Mouse (Mus musculus) CH12.LX (cell line): Measurements from ENCODE around the gene Ccdc122. TPM values are rescaled to one million over a fixed set of nuclear protein-coding genes. Genes with fewer than 3 reads are reported as not detected.

Source experiments
- DNase-seq: peaks from one replicate; pipeline ENCODE4 v3.0.0-alpha.2; 2013; ENCODE audit errors: extremely low read depth
- H3K27ac ChIP-seq: 2 replicates; pipeline ENCODE4 v1.5.1; 2012; ENCODE audit warnings: low read depth, mild to moderate bottlenecking, control low read depth, moderate library complexity; ENCODE audit not compliant: insufficient read depth
- H3K27me3 ChIP-seq: replicated peaks from 2 replicates; pipeline ENCODE3; 2012; ENCODE audit warnings: inconsistent platforms
- H3K36me3 ChIP-seq, 2 experiments: replicated peaks in 1 of 2; 2 replicates each; pipeline versions ENCODE3 to v1.6.1; 2012; ENCODE audit warnings: inconsistent platforms in 1 of 2, low read length in 1 of 2, mild to moderate bottlenecking in 1 of 2, mixed read lengths in 1 of 2, moderate library complexity in 1 of 2; ENCODE audit not compliant: control insufficient read depth in 1 of 2, insufficient read depth in 1 of 2
- H3K4me1 ChIP-seq, 2 experiments: 2 replicates each; pipeline ENCODE4 v1.6.1; 2012; ENCODE audit warnings: inconsistent platforms in 1 of 2, moderate library complexity in 1 of 2; ENCODE audit not compliant: insufficient read depth in 2 of 2, control insufficient read depth in 1 of 2
- H3K4me2 ChIP-seq: 2 replicates; pipeline ENCODE4 v1.6.1; 2012; ENCODE audit warnings: low read depth, mild to moderate bottlenecking, control low read depth; ENCODE audit not compliant: poor library complexity, insufficient read depth, severe bottlenecking
- H3K4me3 ChIP-seq, 3 experiments: fragments of 150-350 bp in 1 of 3; sonication (generic) in 1 of 3; replicated peaks in 1 of 3; 2 replicates each; pipeline versions ENCODE3 to v1.5.1; 2011 to 2012; ENCODE audit warnings: low read depth in 2 of 3, low read length in 2 of 3, mild to moderate bottlenecking in 2 of 3, moderate library complexity in 2 of 3, control low read depth in 1 of 3, improper control_type of control experiment in 1 of 3, inconsistent platforms in 1 of 3, mixed read lengths in 1 of 3; ENCODE audit not compliant: poor library complexity in 1 of 3
- H3K79me2 ChIP-seq: replicated peaks from 2 replicates; pipeline ENCODE4 v1.6.1; 2012; ENCODE audit warnings: mild to moderate bottlenecking, moderate library complexity; ENCODE audit not compliant: control insufficient read depth, poor library complexity, insufficient read depth, severe bottlenecking; ENCODE audit errors: extremely low read depth
- H3K9ac ChIP-seq: 2 replicates; pipeline ENCODE4 v1.6.1; 2012; ENCODE audit warnings: low read depth, mild to moderate bottlenecking, control low read depth, moderate library complexity; ENCODE audit not compliant: insufficient read depth
- H3K9me3 ChIP-seq: replicated peaks from 2 replicates; pipeline ENCODE3; 2012; ENCODE audit warnings: low read length, inconsistent platforms, mixed read lengths
- BHLHE40 ChIP-seq: IDR thresholded peaks from 2 replicates; pipeline ENCODE4 v1.6.1; 2011; ENCODE audit warnings: mild to moderate bottlenecking, low read depth, low read length, improper control_type of control experiment
- CHD1 ChIP-seq: IDR thresholded peaks from 2 replicates; pipeline ENCODE4 v1.6.1; 2012; ENCODE audit warnings: low read depth, low read length, improper control_type of control experiment, inconsistent platforms
- CHD2 ChIP-seq: IDR thresholded peaks from 2 replicates; pipeline ENCODE4 v1.6.1; 2011; ENCODE audit warnings: low read length, improper control_type of control experiment
- CTCF ChIP-seq, 2 experiments: IDR thresholded peaks in 1 of 2; conservative IDR thresholded peaks in 1 of 2; 2 replicates each; pipeline ENCODE4 v1.5.1; 2011 to 2012; ENCODE audit warnings: low read depth in 2 of 2, low read length in 2 of 2, improper control_type of control experiment in 1 of 2, inconsistent platforms in 1 of 2, mild to moderate bottlenecking in 1 of 2, moderate library complexity in 1 of 2
- E2F4 ChIP-seq: IDR thresholded peaks from 2 replicates; pipeline ENCODE4 v1.6.1; 2011; ENCODE audit warnings: low read depth, low read length, improper control_type of control experiment; ENCODE audit not compliant: insufficient replicate concordance
- ELF1 ChIP-seq: IDR thresholded peaks from 2 replicates; pipeline ENCODE4 v1.6.1; 2014; ENCODE audit warnings: low read depth, mild to moderate bottlenecking, inconsistent platforms, low read length, improper control_type of control experiment
- EP300 ChIP-seq: IDR thresholded peaks from 2 replicates; pipeline ENCODE4 v1.6.1; 2011; ENCODE audit warnings: low read length, improper control_type of control experiment
- ETS1 ChIP-seq: conservative IDR thresholded peaks from 2 replicates; pipeline ENCODE4 v1.6.1; 2012; ENCODE audit warnings: low read depth, mild to moderate bottlenecking, inconsistent platforms, low read length, improper control_type of control experiment, moderate library complexity
- GABPA ChIP-seq: IDR thresholded peaks from 2 replicates; pipeline ENCODE4 v1.6.1; 2012; ENCODE audit warnings: low read depth, low read length, improper control_type of control experiment, inconsistent platforms; ENCODE audit not compliant: insufficient replicate concordance
- HCFC1 ChIP-seq: IDR thresholded peaks from 2 replicates; pipeline ENCODE4 v1.6.1; 2012; ENCODE audit warnings: low read depth, mild to moderate bottlenecking, inconsistent platforms, low read length, improper control_type of control experiment
- IRF4 ChIP-seq: IDR thresholded peaks from 2 replicates; pipeline ENCODE4 v1.6.1; 2014; ENCODE audit warnings: low read depth, mild to moderate bottlenecking, inconsistent platforms, low read length, improper control_type of control experiment
- JUN ChIP-seq: IDR thresholded peaks from 2 replicates; pipeline ENCODE4 v1.6.1; 2011; ENCODE audit warnings: low read depth, mild to moderate bottlenecking, low read length, improper control_type of control experiment, moderate library complexity; ENCODE audit not compliant: insufficient read depth
- JUND ChIP-seq: conservative IDR thresholded peaks from 2 replicates; pipeline ENCODE4 v1.6.1; 2011; ENCODE audit warnings: low read depth, low read length, improper control_type of control experiment
- KAT2A ChIP-seq: IDR thresholded peaks from 2 replicates; pipeline ENCODE4 v1.6.1; 2012; ENCODE audit warnings: low read length, improper control_type of control experiment, inconsistent platforms; ENCODE audit not compliant: insufficient replicate concordance
- MAFK ChIP-seq: IDR thresholded peaks from 2 replicates; pipeline ENCODE4 v1.6.1; 2011; ENCODE audit warnings: low read length, improper control_type of control experiment; ENCODE audit not compliant: insufficient replicate concordance
- MAX ChIP-seq: IDR thresholded peaks from 2 replicates; pipeline ENCODE4 v1.6.1; 2011; ENCODE audit warnings: low read length, improper control_type of control experiment
- MAZ ChIP-seq: IDR thresholded peaks from 2 replicates; pipeline ENCODE4 v1.6.1; 2012; ENCODE audit warnings: low read depth, mild to moderate bottlenecking, inconsistent platforms, low read length, improper control_type of control experiment, moderate library complexity
- MEF2A ChIP-seq: IDR thresholded peaks from 2 replicates; pipeline ENCODE4 v1.6.1; 2014; ENCODE audit warnings: low read depth, mild to moderate bottlenecking, inconsistent platforms, low read length, improper control_type of control experiment, borderline replicate concordance
- MXI1 ChIP-seq: IDR thresholded peaks from 2 replicates; pipeline ENCODE4 v1.6.1; 2011; ENCODE audit warnings: mild to moderate bottlenecking, low read depth, low read length, improper control_type of control experiment
- MYC ChIP-seq: IDR thresholded peaks from 2 replicates; pipeline ENCODE4 v1.6.1; 2011; ENCODE audit warnings: low read depth, mild to moderate bottlenecking, improper control_type of control experiment, low read length
- NELFE ChIP-seq: IDR thresholded peaks from 2 replicates; pipeline ENCODE4 v1.6.1; 2011; ENCODE audit warnings: low read depth, low read length, improper control_type of control experiment
- NRF1 ChIP-seq: IDR thresholded peaks from 2 replicates; pipeline ENCODE4 v1.6.1; 2014; ENCODE audit warnings: low read depth, mild to moderate bottlenecking, inconsistent platforms, low read length, improper control_type of control experiment, moderate library complexity
- PAX5 ChIP-seq: IDR thresholded peaks from 2 replicates; pipeline ENCODE4 v1.6.1; 2012; ENCODE audit warnings: low read length, inconsistent platforms, mixed read lengths
- POLR2A ChIP-seq: IDR thresholded peaks from 2 replicates; pipeline ENCODE4 v1.6.1; 2011; ENCODE audit warnings: low read depth, mild to moderate bottlenecking, improper control_type of control experiment, low read length
- POLR2AphosphoS2 ChIP-seq: IDR thresholded peaks from 2 replicates; pipeline ENCODE4 v1.6.1; 2011; ENCODE audit warnings: low read depth, low read length, improper control_type of control experiment
- RAD21 ChIP-seq: IDR thresholded peaks from 2 replicates; pipeline ENCODE4 v1.6.1; 2011; ENCODE audit warnings: low read depth, mild to moderate bottlenecking, low read length, improper control_type of control experiment, moderate library complexity
- RCOR1 ChIP-seq: conservative IDR thresholded peaks from 2 replicates; pipeline ENCODE4 v1.6.1; 2012; ENCODE audit warnings: low read depth, mild to moderate bottlenecking, inconsistent platforms, low read length, improper control_type of control experiment
- SIN3A ChIP-seq: IDR thresholded peaks from 2 replicates; pipeline ENCODE4 v1.6.1; 2012; ENCODE audit warnings: low read length, improper control_type of control experiment, inconsistent platforms
- SMC3 ChIP-seq: IDR thresholded peaks from 2 replicates; pipeline ENCODE4 v1.6.1; 2011; ENCODE audit warnings: low read depth, low read length, improper control_type of control experiment
- TBP ChIP-seq: conservative IDR thresholded peaks from 2 replicates; pipeline ENCODE4 v1.6.1; 2011; ENCODE audit warnings: low read depth, low read length, improper control_type of control experiment
- TCF12 ChIP-seq: IDR thresholded peaks from 2 replicates; pipeline ENCODE4 v1.6.1; 2014; ENCODE audit warnings: low read depth, mild to moderate bottlenecking, inconsistent platforms, low read length, improper control_type of control experiment
- UBTF ChIP-seq: IDR thresholded peaks from 2 replicates; pipeline ENCODE4 v1.6.1; 2012; ENCODE audit warnings: low read depth, mild to moderate bottlenecking, inconsistent platforms, low read length, improper control_type of control experiment, moderate library complexity
- USF1 ChIP-seq: IDR thresholded peaks from 2 replicates; pipeline ENCODE4 v1.6.1; 2014; ENCODE audit warnings: low read depth, mild to moderate bottlenecking, inconsistent platforms, low read length, improper control_type of control experiment
- USF2 ChIP-seq: conservative IDR thresholded peaks from 2 replicates; pipeline ENCODE4 v1.6.1; 2011; ENCODE audit warnings: low read depth, low read length, improper control_type of control experiment
- ZC3H11A ChIP-seq: IDR thresholded peaks from 2 replicates; pipeline ENCODE4 v1.6.1; 2012; ENCODE audit warnings: low read depth, mild to moderate bottlenecking, inconsistent platforms, low read length, improper control_type of control experiment
- ZKSCAN1 ChIP-seq: IDR thresholded peaks from 2 replicates; pipeline ENCODE4 v1.6.1; 2012; ENCODE audit warnings: low read depth, inconsistent platforms, low read length, improper control_type of control experiment, borderline replicate concordance
- ZMIZ1 ChIP-seq: IDR thresholded peaks from 2 replicates; pipeline ENCODE4 v1.6.1; 2012; ENCODE audit warnings: low read depth, mild to moderate bottlenecking, inconsistent platforms, low read length, improper control_type of control experiment
- ZNF384 ChIP-seq: IDR thresholded peaks from 2 replicates; pipeline ENCODE4 v1.6.1; 2012; ENCODE audit warnings: low read depth, low read length, improper control_type of control experiment, inconsistent platforms
- dilution Hi-C: fragments of 300-500 bp; cut with MboI; formaldehyde crosslinking; loops from 2 replicates; pipeline ENCODE4 v1.14.3; 2020; ENCODE audit warnings: low sequenced_read_pairs; ENCODE audit not compliant: extremely low pct_unique_long_range_greater_than_20kb, extremely low pct_ligation_motif_present
- in situ Hi-C: fragments of 300-500 bp; cut with MboI; formaldehyde crosslinking; loops from 3 replicates; pipeline ENCODE4 v1.14.3; 2019; ENCODE audit warnings: low sequenced_read_pairs, low pct_ligation_motif_present, low pct_unique_long_range_greater_than_20kb, mixed read lengths
- polyA plus RNA-seq: library from polyadenylated mRNA; unstranded; fragments of >175 nt; gene quantifications from 2 replicates; pipeline ENCODE4 v1.2.1, GENCODE M21; 2012; ENCODE audit warnings: low read depth; ENCODE audit not compliant: insufficient read length
- total RNA-seq, 2 experiments: library from RNA; depleted of rRNA; stranded (reverse); fragments of 300-350 nt in 1 of 2; fragments of >200 nt in 1 of 2; gene quantifications; 2 replicates each; pipeline ENCODE4 v1.2.3; 2012 to 2014

Gene Ccdc122
- total and polyA plus RNA-seq, 3 experiments = 4.7 to 21.8 (median 11.6) TPM

DNA sequence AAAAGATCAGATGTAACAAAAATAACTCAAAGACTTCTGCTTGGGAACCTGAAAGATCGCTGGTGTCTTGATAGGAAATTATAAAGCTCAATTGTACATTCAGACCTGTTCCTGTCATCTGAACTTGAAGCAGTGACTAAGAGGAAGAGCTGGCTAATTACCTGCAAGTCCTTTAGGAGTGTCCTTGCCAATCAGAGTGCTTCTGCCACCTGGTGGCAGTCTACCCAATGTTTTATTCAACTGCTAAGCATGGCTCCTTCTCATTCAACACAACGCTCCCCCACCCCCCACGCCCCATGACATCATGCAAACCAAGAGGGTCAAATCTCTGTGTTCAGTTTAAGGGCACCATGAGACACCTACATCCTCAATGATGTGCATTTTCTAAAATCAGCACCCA lies 28.3 kb upstream of the Ccdc122 start:
- no peaks in the 10 kb centered on the region for H3K27me3 ChIP-seq

GRCm38 (mm10) chr14:77011804-77012203 lies 24.8 kb upstream of the Ccdc122 start:
- H3K36me3 ChIP-seq = no peaks in the 10 kb centered on the region
- dilution Hi-C loops (loop anchor here (25.0 kb wide), 1 partner anchor 525 kb away; no protein-coding TSS in a partner anchor), in situ Hi-C loops (loop anchor here (25.0 kb wide), 2 partner anchors 850 to 1125 kb away; no protein-coding TSS in a partner anchor)
- H3K4me3 ChIP-seq = no peak overlapping the region
- H3K79me2 ChIP-seq = no peaks in the 10 kb centered on the region
- H3K27me3 ChIP-seq = no peaks in the 10 kb centered on the region
- H3K4me2 ChIP-seq = no peak overlapping the region
- peak; percentile 55 for DNase-seq
- H3K4me1 ChIP-seq = 0 out of 4 replicates have a peak, but pooled peaks cover 0 to 4% of the 10 kb centered on the region in 2 experiments
- no peak overlapping the region for H3K27ac ChIP-seq
- TF ChIP-seq ZC3H11A (peak; percentile 25; the same call in 1 of the 2 replicates), IRF4 (peak; percentile 18; the same call in 1 of the 2 replicates), RAD21 (peak; percentile 87), USF2 (no peak), CTCF (conservative IDR thresholded peaks at IDR 0.05 in 1 of 2, IDR thresholded peaks at IDR 0.05 in 1 of 2; ENCODE audit: low read depth in 2 of 2, low read length in 2 of 2) (peak; percentile 73 to 83), PAX5 (no peak), CHD2 (no peak), CHD1 (no peak), SMC3 (peak; percentile 65), BHLHE40 (no peak)
- TF ChIP-seq, all 38 proteins: peak for 5
- Histone ChIP-seq H3K9ac (no peak overlapping the region), H3K9me3 (no peaks in the 10 kb centered on the region)

More for the DNA sequence above, 28.3 kb upstream of the Ccdc122 start:
- Histone ChIP-seq H3K4me1 (0 out of 4 replicates have a peak, but pooled peaks cover 0 to 4% of the 10 kb centered on the region in 2 experiments), H3K27ac (no peak overlapping the region), H3K9me3 (no peaks in the 10 kb centered on the region), H3K79me2 (no peaks in the 10 kb centered on the region), H3K4me2 (0 out of 2 replicates have a peak overlapping the region, but pooled peaks have one; percentile 21), H3K9ac (no peak overlapping the region), H3K4me3 (no peak overlapping the region), H3K36me3 (no peaks in the 10 kb centered on the region)
- in situ Hi-C loops (loop anchor here (10.0 to 25.0 kb wide), 3 partner anchors 503 to 1121 kb away; no protein-coding TSS in a partner anchor), dilution Hi-C loops (loop anchor here (25.0 kb wide), 1 partner anchor 521 kb away; no protein-coding TSS in a partner anchor)
- DNase-seq = peak; percentile 83
- peak; percentile 51; the same call in 1 of the 2 replicates for TF ChIP-seq MYC
- no peak for TF ChIP-seq NELFE
- 0 out of 2 replicates have a peak, but pooled peaks have one; percentile 37 for TF ChIP-seq CHD2
- no peak for TF ChIP-seq ZNF384
- no peak for TF ChIP-seq JUN
- no peak for TF ChIP-seq PAX5
- no peak for TF ChIP-seq E2F4
- TF ChIP-seq SIN3A = no peak
- no peak for TF ChIP-seq MAFK
- TF ChIP-seq GABPA = no peak
- TF ChIP-seq POLR2AphosphoS2 = no peak
- no peak for TF ChIP-seq ELF1
- no peak for TF ChIP-seq UBTF
- no peak for TF ChIP-seq HCFC1
- TF ChIP-seq RAD21 = peak; percentile 70
- TF ChIP-seq CTCF (conservative IDR thresholded peaks at IDR 0.05 in 1 of 2, IDR thresholded peaks at IDR 0.05 in 1 of 2; ENCODE audit: low read depth in 2 of 2, low read length in 2 of 2) = peak; percentile 35 to 76; a peak in 2 of 4 replicates
- no peak for TF ChIP-seq ETS1
- no peak for TF ChIP-seq ZKSCAN1
- TF ChIP-seq ZC3H11A = peak; percentile 47
- TF ChIP-seq MEF2A = no peak
- no peak for TF ChIP-seq RCOR1
- no peak for TF ChIP-seq NRF1
- TF ChIP-seq BHLHE40 = no peak
- TF ChIP-seq TBP = no peak
- TF ChIP-seq JUND = no peak
- TF ChIP-seq USF2 = no peak
- TF ChIP-seq ZMIZ1 = no peak
- TF ChIP-seq TCF12 = no peak
- no peak for TF ChIP-seq MAX
- no peak for TF ChIP-seq KAT2A
- TF ChIP-seq POLR2A = no peak
- no peak for TF ChIP-seq USF1
- no peak for TF ChIP-seq IRF4
- TF ChIP-seq EP300 = no peak
- TF ChIP-seq CHD1 = no peak
- peak; percentile 87 for TF ChIP-seq SMC3
- no peak for TF ChIP-seq MXI1
- TF ChIP-seq MAZ = no peak
